Mouse (Mus musculus) thymus, adult 2 months (tissue): ENCODE results near the gene Gemin5.

Experiments used
- CTCF ChIP-seq: fragments of 200-500 bp; IDR thresholded peaks from 2 replicates; pipeline ENCODE4 v1.5.1; 2012; ENCODE audit warnings: mild to moderate bottlenecking, control low read depth, low read length, moderate library complexity, borderline replicate concordance; ENCODE audit not compliant: control insufficient read depth, poor library complexity, insufficient read depth; ENCODE audit errors: extremely low read depth
- POLR2A ChIP-seq: fragments of 200-500 bp; IDR thresholded peaks from 2 replicates; pipeline ENCODE4 v1.6.1; 2012; ENCODE audit warnings: mild to moderate bottlenecking, low read length, control low read depth, moderate library complexity; ENCODE audit not compliant: control insufficient read depth, poor library complexity, insufficient read depth; ENCODE audit errors: extremely low read depth

DNA sequence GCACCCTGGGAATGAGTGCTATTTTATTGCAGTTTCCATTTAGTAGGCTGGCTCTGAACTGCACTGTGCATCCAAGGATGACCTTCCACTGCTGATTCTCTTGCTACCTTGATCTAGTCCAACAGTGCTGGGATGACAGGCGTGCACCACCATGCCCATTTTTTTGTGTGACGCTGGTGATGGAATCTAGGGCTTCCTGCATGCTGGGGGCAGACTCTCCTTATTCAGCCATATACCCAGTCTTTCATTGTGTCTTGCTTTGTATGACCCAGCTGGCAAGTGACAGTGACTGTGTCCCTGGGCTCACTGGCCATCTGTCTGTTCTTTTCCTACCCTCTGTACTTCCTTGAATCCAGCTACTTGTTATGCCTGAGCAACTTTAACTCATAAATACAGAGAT lies 44.6 kb downstream of the Gemin5 start:
- no peak for TF ChIP-seq CTCF
- TF ChIP-seq POLR2A, result no peak
